Mouse (Mus musculus) splenic B cell, adult 2 months (primary cell): ENCODE data around the gene Macrod2.

Source experiments
- DNase-seq: peaks from one replicate; pipeline ENCODE4 v3.0.0-alpha.2; 2011; ENCODE audit warnings: low read depth, low spot score
- H3K27me3 ChIP-seq: 2 replicates; pipeline ENCODE4 v1.6.1; 2012; ENCODE audit warnings: mild to moderate bottlenecking, low read length, moderate library complexity, mixed read lengths; ENCODE audit not compliant: control insufficient read depth, poor library complexity, insufficient read depth, severe bottlenecking
- H3K36me3 ChIP-seq: 2 replicates; pipeline ENCODE4 v1.6.1; 2012; ENCODE audit warnings: mild to moderate bottlenecking, low read length, moderate library complexity, mixed read lengths; ENCODE audit not compliant: control insufficient read depth, poor library complexity, insufficient read depth, severe bottlenecking

The Macrod2 gene

GRCm38 (mm10) chr2:141013443-141014165 lies 618.5 kb downstream of the Macrod2 start:
- Histone ChIP-seq H3K27me3 (no peaks in the 10 kb centered on the region), H3K36me3 (no peaks in the 10 kb centered on the region)
- DNase-seq, result no peak

DNA sequence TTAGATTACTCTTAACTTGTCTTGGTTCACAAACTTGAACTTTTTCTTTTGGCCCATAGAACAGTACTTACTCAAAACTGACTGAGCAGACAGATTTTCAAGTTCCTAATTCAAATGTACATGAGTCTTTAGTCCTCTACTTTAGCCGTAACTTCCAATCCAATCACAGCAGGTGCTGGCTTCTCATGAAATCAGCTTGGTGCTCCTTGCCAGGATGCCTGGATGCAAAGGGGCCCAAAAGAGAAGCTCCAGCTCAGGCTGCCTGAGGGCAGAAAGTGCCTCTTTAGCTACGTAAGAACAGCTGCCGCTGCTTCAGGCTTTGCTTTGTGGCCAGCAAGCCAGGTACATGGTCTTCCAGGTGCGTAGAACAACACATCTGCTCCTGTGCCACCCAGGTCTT lies 627.9 kb downstream of the Macrod2 start:
- no peak for DNase-seq
- H3K27me3 ChIP-seq, result no peaks in the 10 kb centered on the region
- no peaks in the 10 kb centered on the region for H3K36me3 ChIP-seq

- no peak for DNase-seq
- no peaks in the 10 kb centered on the region for H3K27me3 ChIP-seq
- H3K36me3 ChIP-seq, result no peaks in the 10 kb centered on the region
Observed at GRCm38 (mm10) chr2:141023916-141024315, 628.8 kb downstream of the Macrod2 start.

GRCm38 (mm10) chr2:141024316-141025043 lies 629.4 kb downstream of the Macrod2 start:
- Histone ChIP-seq H3K36me3 (no peaks in the 10 kb centered on the region), H3K27me3 (no peaks in the 10 kb centered on the region)
- DNase-seq, result no peak

- no peak for DNase-seq
- H3K36me3 ChIP-seq, result no peaks in the 10 kb centered on the region
- no peaks in the 10 kb centered on the region for H3K27me3 ChIP-seq
Observed at GRCm38 (mm10) chr2:141056685-141057454, 661.8 kb downstream of the Macrod2 start.

DNA sequence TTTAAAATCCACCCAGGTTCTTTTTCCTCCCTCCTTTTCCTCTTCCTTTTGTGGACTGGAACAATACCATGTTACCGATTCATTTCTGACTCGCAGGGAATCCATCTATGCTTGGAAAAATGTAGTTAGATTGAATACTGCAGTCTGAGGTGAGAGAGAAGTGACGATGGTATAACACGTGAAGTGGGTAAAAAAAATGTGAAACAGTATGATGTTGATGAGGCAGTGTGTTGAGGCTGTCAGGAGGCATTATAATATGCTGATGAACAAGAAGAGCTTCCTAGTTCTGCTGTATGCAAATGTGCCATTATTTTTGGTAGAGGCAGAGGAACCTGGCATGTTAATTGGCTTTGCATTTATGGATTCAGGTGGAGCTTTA lies 662.3 kb downstream of the Macrod2 start:
- H3K36me3 ChIP-seq, result no peaks in the 10 kb centered on the region
- no peaks in the 10 kb centered on the region for H3K27me3 ChIP-seq
- no peak for DNase-seq

DNA sequence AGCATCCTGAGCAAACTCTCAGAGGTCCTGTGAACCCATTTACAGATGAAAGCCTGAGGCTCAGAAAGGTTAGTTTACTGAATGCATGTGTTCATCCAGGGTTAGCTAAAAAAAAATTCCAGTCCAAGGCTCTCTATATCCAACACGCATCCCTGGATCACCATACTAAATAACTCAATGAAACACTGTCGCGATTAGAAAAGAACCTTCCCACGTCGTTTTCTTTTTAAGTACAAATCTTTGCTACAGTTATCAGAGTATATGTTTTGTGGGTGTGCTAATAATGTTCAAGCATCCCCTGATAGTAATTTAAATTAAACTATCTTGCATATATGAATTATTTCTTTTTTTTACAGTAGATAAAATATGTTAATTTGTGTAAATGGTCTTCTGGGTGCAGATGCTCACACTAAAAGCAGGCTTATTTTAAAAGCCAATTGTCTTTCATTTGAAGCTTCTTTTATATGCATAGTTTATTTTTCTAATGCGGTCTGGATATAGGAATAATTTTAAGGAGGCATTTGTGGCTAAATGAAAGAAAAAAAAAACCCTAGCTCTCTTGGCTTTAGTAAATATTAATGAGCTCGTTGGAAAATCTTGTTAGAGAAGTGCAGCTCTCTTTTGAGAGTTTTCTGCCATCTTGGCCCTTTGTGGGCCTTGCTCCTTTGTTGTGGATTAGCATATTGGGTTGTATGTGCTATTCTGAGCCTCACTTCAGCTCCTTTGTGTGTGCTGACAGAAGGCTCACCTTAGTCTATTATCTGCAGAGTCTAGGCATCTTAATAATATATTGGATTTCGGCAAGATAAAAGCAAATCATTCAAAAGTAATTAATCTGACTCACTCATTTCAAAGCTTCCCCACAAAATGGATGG lies 679.1 kb downstream of the Macrod2 start:
- Histone ChIP-seq H3K36me3 (no peaks in the 10 kb centered on the region), H3K27me3 (no peaks in the 10 kb centered on the region)
- no peak for DNase-seq

GRCm38 (mm10) chr2:141078221-141078620 lies 683.1 kb downstream of the Macrod2 start:
- Histone ChIP-seq H3K36me3 (no peaks in the 10 kb centered on the region), H3K27me3 (no peaks in the 10 kb centered on the region)
- DNase-seq, result no peak

DNA sequence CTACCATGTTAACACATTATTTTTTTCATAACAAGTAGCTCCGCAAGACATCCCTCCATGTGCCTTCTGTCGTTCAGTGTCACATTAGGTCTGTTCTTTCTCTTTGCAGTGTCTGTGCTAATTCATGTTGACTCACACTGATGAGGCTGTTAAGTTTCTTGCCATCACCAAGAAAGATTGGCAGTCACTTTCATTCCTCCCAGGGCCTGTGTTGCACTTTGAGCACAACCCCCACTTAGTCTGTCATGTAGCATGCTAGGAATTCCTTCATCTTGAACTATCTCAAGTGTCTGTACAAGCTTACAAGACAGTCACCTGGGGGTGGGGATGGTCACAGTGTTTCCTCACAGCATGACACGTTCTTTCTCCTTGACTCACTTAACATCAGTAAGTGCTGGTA lies 696.2 kb downstream of the Macrod2 start:
- no peaks in the 10 kb centered on the region for H3K36me3 ChIP-seq
- DNase-seq, result no peak
- H3K27me3 ChIP-seq, result no peaks in the 10 kb centered on the region

DNA sequence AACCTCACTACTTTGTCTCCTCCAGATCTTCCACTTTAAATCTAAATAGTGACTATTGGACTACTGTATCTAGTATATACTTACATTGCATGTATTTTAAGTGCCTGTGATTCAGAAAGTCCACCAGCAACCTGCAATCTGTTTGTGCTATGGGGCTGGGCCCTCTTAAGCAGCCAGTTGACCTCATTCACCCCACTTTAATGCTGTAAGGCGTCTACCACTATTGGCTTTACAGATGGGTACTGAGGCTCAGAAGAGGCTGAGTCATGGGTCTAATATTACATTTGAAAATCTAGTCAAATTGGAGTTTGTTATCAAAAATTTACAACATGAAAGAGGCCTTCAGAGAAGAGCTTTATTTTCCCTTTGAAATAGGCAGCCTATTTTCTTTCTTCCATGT lies 722.5 kb downstream of the Macrod2 start:
- H3K36me3 ChIP-seq, result no peaks in the 10 kb centered on the region
- no peak for DNase-seq
- no peaks in the 10 kb centered on the region for H3K27me3 ChIP-seq

DNA sequence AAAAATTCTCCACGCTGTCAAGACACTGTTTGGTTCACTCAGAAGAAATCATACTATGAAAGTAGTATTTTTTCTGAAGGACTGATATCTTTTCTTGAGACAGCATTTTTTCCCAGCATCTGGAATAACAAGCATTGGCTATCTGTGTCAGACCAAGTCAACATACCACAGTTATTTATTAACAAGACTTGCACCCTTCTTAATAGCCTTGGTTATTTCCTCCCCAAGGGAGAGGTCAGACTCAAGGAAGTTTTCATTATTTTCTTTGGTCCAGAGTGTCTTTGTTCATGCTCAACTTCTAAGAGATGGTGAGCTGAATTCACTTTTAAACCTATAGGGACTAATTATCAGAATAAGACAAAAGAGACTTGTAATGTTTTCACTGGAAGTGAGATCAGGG lies 728.8 kb downstream of the Macrod2 start:
- no peak for DNase-seq
- Histone ChIP-seq H3K27me3 (no peaks in the 10 kb centered on the region), H3K36me3 (no peaks in the 10 kb centered on the region)

- DNase-seq, result no peak
- Histone ChIP-seq H3K36me3 (no peaks in the 10 kb centered on the region), H3K27me3 (no peaks in the 10 kb centered on the region)
Observed at GRCm38 (mm10) chr2:141125638-141126037, 730.5 kb downstream of the Macrod2 start.

GRCm38 (mm10) chr2:141142266-141142665 lies 747.2 kb downstream of the Macrod2 start:
- H3K27me3 ChIP-seq, result no peaks in the 10 kb centered on the region
- DNase-seq, result no peak
- H3K36me3 ChIP-seq, result no peaks in the 10 kb centered on the region

DNA sequence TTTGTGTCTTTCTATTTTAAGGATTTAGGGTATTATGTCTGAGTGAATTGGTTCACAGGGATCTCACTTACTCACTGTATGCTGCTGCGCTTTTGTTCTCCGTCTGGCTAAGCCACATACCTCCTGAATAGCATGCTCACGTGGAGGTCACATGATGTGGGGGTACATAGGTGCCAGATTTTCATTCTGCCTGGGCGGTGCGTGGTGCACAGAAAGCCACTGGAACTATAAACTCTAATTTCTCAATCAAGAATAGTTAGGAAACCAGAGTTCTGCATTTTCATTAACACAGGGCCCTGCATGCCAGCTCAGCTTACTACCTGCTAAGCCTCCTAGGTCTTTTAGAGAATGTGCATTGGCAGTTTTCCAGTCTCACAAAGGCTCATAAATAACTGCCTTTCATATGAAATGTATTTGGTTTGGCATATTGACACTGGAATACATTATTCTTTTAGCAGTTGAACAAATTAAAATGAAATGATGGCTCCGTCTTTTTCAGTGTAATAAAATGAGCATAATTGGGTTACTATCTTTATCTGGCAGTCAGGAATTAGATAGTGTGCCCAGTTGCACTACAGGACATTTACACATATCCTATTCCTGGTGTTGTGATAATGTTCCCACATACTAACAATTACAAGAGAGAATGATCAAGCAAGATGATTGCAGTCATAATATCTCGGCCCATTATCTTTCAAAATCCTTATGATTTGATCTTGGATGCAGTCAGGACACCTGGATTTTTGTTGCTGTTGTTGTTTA lies 757.1 kb downstream of the Macrod2 start:
- H3K27me3 ChIP-seq, result no peaks in the 10 kb centered on the region
- no peaks in the 10 kb centered on the region for H3K36me3 ChIP-seq
- DNase-seq, result no peak
